Mouse (Mus musculus) embryo, embryonic 9.5 days (tissue): ENCODE data around the gene Krt1.

Experiments
- DNase-seq: peaks from one replicate; pipeline ENCODE4 v3.0.0-alpha.2; 2017; ENCODE audit errors: extremely low spot score

Gene Krt1

GRCm38 (mm10) chr15:101803052-101803822 lies 47.4 kb downstream of the Krt1 start:
- DNase-seq: no peak

DNA sequence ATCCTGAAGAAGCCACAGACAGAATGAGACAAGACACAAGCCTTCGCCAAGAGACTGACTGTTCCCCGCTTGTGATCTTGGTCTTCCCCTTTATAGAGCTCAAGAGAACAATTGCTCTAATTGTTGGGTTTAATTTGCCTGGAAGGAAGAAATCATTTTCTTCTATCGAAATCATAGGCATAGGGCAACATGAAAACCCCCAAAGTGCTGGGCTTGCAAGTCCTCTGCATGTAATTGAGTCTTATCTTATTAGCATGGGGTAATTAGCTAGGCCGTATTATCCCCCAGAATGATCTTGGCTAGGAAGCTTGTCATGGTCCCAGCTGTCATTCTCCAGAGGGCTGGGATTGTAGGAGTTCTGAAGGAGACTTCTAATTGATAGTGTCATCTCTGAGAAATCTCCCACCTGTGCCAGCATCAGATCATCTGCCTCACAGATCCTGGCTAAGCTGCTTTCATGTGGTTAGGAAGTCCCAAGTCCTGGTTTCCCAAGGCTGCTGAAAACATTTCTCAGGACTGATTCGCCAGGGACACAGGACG lies 48.2 kb downstream of the Krt1 start, which contains the start of gene Krt73:
Gene Krt73, minus strand, starts transcription at position 51 of the 540 bp plus-strand sequence.
- DNase-seq: no peak
